Mouse (Mus musculus): ENCODE measurements around the gene Syce2. TPM values are rescaled to one million over a fixed set of nuclear protein-coding genes. Genes with fewer than 3 reads are reported as not detected.

The Syce2 gene
- 1.1 and 2.7 TPM in 2 replicates for polyA plus RNA-seq (2012; rRNA removed; ENCODE audit: low replicate concordance)

DNA sequence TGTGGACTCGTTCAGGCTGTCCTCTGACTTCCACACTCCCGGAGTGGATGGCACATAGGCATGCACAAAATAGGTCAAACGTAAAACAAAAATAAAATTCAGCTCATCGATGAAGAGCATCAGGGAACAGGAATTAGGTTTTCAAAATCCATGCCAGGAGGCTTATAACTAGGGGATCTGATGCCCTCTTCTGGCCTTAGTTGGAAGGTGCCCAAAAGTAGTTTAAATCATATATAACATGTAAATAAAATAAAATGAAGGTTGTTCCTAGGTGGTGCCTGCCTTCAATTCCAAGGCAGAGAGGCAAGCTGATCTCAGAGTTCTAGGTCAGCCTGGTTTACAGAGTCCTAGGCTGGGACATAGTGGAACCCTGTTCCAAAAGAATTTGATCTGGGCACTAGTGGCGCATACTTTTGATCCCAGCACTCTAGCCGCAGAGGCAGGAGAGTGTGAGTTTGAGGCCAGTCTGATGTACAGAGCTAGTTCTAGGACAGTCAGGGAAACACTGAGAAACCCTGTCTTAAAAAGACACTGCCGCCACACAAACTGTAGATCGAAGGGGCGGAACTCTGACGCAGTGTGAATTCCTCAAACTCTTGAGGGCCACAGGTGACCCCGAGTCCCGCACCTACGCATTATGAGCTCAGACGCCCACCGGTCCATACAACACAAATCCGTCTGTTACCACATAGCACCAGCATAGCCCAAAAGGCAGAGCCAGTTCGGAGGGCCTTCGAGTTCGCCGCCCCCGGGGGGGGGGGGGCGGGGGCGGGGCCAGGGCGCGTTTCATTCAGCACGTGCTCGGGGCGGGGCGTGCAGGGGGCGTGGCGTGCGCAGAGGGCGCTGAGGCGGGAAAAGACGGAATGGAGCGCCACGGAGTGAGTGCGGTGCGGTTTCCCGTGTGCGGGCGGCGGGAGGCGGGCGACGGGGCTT is at the start of gene Syce2:
Gene Syce2 (plus strand): TSS at position 736 of the 933 bp plus-strand sequence.

DNA sequence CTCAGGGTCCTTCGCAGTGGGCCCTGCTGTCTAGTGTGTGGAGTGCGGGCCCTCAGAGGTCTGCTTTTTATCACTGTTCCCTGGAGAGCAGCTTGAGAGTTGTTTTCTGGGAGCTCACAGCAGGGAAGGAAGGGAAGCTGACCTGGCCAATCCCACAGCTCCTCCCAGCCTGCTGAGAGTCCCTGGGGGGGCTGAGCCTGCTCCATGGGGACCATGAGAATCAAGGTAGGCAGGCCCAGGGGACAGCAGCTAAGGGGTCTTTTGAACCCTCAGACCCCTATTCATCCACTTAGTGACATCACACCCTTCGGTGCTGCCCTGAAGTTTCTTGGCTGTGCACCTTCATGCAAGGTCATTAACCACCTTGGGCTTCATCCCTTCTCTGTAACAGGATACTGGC is 49.2 kb upstream of the Syce2 start, which contains the start of gene Dand5:
Gene Dand5 (minus strand): TSS at position 101 of the 400 bp plus-strand sequence.

DNA sequence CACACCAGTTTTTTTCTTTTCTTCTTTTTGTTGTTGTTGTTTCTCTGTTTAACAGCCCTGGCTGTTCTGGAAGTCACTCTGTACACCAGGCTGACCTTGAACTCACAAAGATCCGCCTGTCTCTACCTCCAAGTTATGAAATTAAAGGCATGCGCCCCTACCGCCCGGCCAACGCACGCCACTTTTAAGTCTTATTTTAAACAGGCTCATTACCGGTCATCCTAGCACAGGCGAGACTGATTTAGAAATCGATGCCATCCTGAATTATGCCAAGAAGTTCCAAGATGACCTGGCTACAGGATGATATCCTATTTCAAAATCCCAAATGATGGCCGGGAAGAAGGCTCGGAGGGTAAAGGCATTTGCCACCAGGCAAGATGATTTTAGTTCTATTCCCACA is 40.4 kb upstream of the Syce2 start, which contains the start of gene Gadd45gip1:
Gene Gadd45gip1 (plus strand): TSS at position 33 of the 400 bp plus-strand sequence.

DNA sequence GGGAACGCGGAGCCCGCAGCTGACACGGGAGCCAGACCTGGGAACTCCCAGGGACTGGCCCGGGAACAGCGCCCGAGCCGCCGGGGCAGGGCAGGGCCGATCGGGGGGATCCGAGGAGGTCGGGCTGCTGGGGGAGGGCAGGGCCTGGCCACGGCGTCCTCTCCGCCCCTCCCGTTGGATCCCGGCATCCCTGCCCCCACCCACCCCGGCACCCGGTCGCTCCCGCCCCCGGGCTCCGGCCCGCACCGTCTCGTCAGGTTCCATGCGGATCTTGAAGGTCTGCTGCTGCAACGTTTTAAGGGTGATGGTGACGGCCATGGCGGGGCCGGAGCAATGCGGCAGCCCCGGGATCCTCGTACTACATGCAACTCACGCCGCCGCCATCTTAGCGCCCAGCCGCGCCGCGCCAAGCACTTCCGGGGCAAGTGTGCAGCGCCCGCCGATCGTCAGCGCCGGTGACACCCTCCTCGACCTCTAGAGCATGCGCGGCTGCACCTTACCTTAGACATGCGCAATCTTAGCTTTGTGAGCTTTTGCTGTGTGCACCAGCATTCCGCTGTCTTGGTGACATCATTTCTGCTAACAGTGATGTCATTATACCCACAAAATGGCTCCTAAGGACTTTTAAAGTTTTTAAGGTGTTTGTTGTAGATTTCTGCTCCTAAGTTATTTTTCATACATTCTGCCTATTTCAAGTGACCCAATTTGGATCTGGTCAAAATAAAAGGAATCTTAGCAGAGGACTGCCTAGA is 31.5 kb upstream of the Syce2 start, which contains the start of gene Rad23a:
Gene Rad23a (minus strand): TSS at position 418 of the 752 bp plus-strand sequence.

DNA sequence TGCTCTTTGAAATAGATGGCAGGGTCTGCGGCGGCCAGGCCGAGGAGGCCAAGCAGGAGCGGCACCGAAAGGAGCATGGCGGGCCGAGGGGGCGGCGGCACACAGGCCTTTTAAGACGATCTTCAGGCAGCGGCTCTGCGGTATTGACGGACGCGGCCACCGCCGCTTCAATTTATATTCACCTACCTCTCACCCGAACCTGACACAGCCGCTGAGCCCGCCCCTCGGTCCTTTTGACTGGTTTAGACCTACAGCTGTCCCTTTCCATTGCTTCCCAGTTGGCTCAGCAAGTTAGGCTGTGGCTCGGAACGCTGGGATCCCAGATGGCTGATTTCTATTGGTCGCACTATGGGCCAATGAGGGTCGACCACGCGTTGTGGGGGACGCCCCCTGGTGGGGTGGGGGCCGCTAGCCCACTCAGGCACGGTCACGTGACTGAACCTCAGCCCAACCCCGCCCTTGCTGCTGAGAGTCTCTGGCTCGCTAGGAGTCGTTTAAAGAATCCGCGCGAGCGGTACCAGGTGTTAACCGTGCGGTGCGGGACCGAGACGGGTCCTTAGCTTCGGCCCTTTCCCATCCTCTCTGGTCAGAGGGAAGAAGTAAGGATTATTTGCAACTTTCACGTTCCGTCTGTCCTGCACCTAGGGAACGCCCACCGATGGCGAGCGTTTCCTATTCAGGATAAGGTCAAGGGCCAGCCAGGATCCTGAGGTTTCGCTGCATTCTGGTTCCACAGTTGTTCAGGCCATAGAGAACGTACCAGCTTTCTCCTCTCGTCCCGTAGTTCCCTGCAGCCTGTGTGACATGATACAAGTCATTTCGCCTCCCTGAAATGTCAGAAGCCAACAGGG is 25.0 kb upstream of the Syce2 start, which contains the start of gene Calr:
Gene Calr (minus strand): TSS at position 213 of the 851 bp plus-strand sequence.

DNA sequence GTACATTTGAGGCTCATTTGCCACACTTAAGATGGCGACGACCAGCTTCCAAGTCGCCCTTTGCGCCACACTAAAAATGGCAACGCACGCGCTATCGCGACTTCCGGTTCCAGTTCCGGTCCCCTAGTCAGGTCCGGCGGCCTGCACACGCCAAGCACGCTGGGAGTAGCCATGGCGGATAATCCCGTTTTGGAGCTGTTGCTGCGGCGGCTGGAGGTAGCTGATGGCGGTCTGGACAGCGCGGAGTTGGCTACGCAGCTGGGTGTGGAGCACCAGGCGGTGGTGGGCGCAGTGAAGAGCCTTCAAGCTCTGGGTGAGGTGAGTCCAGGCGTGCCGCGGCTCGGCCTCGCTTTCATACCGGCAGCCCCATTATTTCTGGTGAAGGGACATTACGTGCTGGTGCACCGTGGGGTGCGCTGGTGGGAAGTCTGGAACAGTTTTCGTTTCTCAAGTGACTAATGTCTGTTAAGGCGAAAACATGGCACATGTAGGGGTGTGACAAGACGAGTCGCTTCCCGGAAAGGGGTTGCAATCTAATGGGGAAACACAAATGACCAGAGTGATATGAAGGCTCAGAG is 15.0 kb upstream of the Syce2 start, which contains the start of gene Farsa:
Gene Farsa (plus strand): TSS at position 126 of the 578 bp plus-strand sequence.

DNA sequence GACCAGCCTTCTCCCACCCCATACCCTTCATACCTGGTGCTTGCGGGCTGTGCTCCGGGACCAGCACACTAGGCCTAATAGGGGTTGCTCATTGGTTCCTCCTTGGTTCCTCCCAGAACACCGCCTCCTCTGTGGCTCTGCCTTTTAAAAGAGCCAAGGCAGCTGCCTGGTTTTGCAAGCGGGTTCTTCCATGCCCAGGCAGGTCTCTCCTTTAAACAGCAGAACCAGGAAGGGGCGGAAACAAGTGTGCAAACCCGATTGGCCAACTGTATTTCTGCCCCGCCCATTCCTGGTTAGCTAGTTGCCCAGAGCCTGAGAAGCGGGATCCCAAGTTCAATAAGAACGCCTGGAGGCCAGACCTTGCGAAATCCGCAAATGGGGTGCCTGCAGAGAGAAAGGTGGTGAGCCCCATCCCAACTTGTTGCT is 21.8 kb downstream of the Syce2 start, which contains the start of gene Gcdh:
Gene Gcdh (minus strand): TSS at position 213 of the 426 bp plus-strand sequence.

DNA sequence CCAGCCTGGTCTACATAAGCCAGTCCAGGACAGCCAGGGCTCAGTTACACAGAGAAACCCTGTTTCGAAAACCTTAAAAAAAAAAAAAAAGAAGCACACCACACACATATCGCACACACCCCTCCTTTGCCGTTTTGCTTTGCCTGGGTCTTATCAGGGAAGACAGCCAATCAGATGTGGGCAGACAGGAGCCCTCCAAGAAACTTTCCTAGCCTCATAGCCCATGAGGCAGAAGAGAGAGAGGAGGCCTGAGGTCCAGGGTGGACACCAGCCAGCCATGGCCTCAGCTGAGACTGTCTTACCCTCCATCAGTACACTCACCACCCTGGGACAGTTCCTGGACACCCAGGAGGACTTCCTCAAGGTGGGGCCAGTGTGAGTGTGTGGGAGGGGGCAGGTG is 29.8 kb downstream of the Syce2 start, which contains the start of gene Klf1:
Gene Klf1 (plus strand): TSS at position 177 of the 400 bp plus-strand sequence.

DNA sequence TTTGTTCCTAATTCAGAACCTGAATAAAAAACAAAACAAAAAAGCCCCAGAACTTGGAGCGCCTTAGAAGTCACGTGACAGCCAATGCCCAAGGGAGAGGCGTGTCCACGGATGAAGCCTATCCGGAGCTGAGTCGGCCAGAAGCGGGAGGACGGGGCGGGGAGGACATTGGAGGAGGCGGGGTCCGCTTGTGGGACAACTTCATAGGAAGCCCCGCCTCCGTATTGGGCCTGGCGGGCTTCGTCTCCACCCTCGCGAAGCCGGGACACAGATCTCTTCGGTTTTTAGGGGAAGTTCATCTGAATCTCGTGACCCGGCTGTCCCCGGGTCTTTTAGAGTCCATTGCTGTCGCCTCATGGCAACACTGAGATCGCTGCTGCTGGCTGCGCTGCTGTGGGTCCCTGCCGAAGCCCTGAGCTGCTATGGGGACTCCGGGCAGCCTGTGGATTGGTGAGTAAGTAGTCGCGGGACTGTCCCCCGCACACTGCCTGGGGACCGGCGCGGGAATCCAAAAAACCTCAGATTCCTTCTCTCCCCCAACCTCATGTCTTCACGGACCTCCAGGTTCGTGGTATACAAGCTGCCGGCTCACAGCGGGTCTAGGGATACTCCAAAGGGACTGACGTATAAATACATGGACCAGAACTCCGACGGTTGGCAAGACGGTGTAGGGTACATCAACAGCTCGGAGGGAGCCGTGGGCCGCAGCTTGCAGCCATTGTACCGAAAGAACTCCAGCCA is 36.7 kb downstream of the Syce2 start, which contains the start of gene Dnase2a:
Gene Dnase2a (plus strand): TSS at position 140 of the 741 bp plus-strand sequence.

DNA sequence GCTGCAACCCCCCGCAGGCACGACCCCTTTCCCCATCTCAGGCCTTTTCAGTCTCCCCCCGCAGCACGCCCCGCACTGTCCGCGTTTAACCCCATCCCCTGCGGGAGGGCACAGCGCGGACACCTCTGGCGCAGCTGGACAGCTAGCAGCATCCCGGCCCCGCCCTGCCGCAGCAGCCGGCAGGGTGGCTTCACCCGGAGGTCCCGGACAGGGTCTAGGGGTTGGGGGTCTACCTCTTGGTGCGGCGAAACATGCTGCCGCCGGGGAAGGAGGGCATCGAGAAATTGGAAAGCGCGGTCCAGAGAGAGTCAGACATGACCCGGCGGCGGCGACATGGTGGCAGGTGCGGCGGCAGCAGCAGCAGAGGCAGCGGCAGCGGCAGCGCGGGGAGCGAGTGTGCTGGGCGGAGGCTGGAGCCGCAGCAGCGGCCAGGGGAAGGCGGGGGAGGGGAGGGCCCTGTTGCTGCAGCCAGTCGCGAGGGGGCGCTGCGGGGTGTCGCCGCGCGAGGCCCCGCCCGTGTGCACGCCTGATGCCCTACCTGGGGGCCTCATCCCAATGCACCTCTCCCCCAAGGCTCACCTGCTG is 65.1 kb downstream of the Syce2 start, which contains the start of gene Mast1:
Gene Mast1 (minus strand): TSS at position 398 of the 585 bp plus-strand sequence.

Other genes starting within 250 kb of the Syce2 start
- 10.9 and 23.8 TPM in 2 replicates for gene Ier2, start 209.3 kb upstream of the Syce2 start, polyA plus RNA-seq (2012; rRNA removed; ENCODE audit: low replicate concordance)
- 72.4 and 132 TPM in 2 replicates for gene Trmt1, start 185.8 kb upstream of the Syce2 start, polyA plus RNA-seq (2012; rRNA removed; ENCODE audit: low replicate concordance)
- 73.3 and 129 TPM in 2 replicates for gene Nacc1, start 184.2 kb upstream of the Syce2 start, polyA plus RNA-seq (2012; rRNA removed; ENCODE audit: low replicate concordance)
- gene Lyl1, start 170.7 kb upstream of the Syce2 start, polyA plus RNA-seq (2012; rRNA removed; ENCODE audit: low replicate concordance): 13.9 and 16.3 TPM in 2 replicates
- gene G430095P16Rik, start 149.1 kb upstream of the Syce2 start, polyA plus RNA-seq (2012; rRNA removed; ENCODE audit: low replicate concordance): 0.86 and 1.6 TPM in 2 replicates
- 59.3 and 122 TPM in 2 replicates for gene Nfix, start 71.8 kb upstream of the Syce2 start, polyA plus RNA-seq (2012; rRNA removed; ENCODE audit: low replicate concordance)
- 4.0 TPM in 2 replicates for gene Dand5, start 49.3 kb upstream of the Syce2 start, polyA plus RNA-seq (2012; rRNA removed; ENCODE audit: low replicate concordance)
- 10.2 and 33.6 TPM in 2 replicates for gene Gadd45gip1, start 40.6 kb upstream of the Syce2 start, polyA plus RNA-seq (2012; rRNA removed; ENCODE audit: low replicate concordance)
- gene Rad23a, start 31.4 kb upstream of the Syce2 start, polyA plus RNA-seq (2012; rRNA removed; ENCODE audit: low replicate concordance): 104 and 105 TPM in 2 replicates
- 216 and 341 TPM in 2 replicates for gene Calr, start 25.2 kb upstream of the Syce2 start, polyA plus RNA-seq (2012; rRNA removed; ENCODE audit: low replicate concordance)
- gene Farsa, start 15.1 kb upstream of the Syce2 start, polyA plus RNA-seq (2012; rRNA removed; ENCODE audit: low replicate concordance): 43.3 and 77.7 TPM in 2 replicates
- gene Gcdh, start 21.8 kb downstream of the Syce2 start, polyA plus RNA-seq (2012; rRNA removed; ENCODE audit: low replicate concordance): 87.4 and 112 TPM in 2 replicates
- gene Klf1, start 29.8 kb downstream of the Syce2 start, polyA plus RNA-seq (2012; rRNA removed; ENCODE audit: low replicate concordance): 0.22 and 0.30 TPM in 2 replicates
- 29.4 and 31.5 TPM in 2 replicates for gene Dnase2a, start 36.4 kb downstream of the Syce2 start, polyA plus RNA-seq (2012; rRNA removed; ENCODE audit: low replicate concordance)
- 0.03 and 0.10 TPM in 2 replicates for gene Mast1, start 65.2 kb downstream of the Syce2 start, polyA plus RNA-seq (2012; rRNA removed; ENCODE audit: low replicate concordance)
- gene Rtbdn, start 74.9 kb downstream of the Syce2 start, polyA plus RNA-seq (2012; rRNA removed; ENCODE audit: low replicate concordance): not detected in 2 replicates
- gene Gm49661, start 97.3 kb downstream of the Syce2 start, polyA plus RNA-seq (2012; rRNA removed; ENCODE audit: low replicate concordance): not detected in 2 replicates
- gene Prdx2, start 97.5 kb downstream of the Syce2 start, polyA plus RNA-seq (2012; rRNA removed; ENCODE audit: low replicate concordance): 246 and 252 TPM in 2 replicates
- 38.6 and 47.8 TPM in 2 replicates for gene Rnaseh2a, start 97.7 kb downstream of the Syce2 start, polyA plus RNA-seq (2012; rRNA removed; ENCODE audit: low replicate concordance)
- 35.0 and 39.1 TPM in 2 replicates for gene Junb, start 106.6 kb downstream of the Syce2 start, polyA plus RNA-seq (2012; rRNA removed; ENCODE audit: low replicate concordance)
- gene Hook2, start 118.5 kb downstream of the Syce2 start, polyA plus RNA-seq (2012; rRNA removed; ENCODE audit: low replicate concordance): 2.5 and 10.6 TPM in 2 replicates
- not detected in 2 replicates for gene Best2, start 142.4 kb downstream of the Syce2 start, polyA plus RNA-seq (2012; rRNA removed; ENCODE audit: low replicate concordance)
- 184 and 205 TPM in 2 replicates for gene Asna1, start 153.2 kb downstream of the Syce2 start, polyA plus RNA-seq (2012; rRNA removed; ENCODE audit: low replicate concordance)
- gene Trir, start 154.7 kb downstream of the Syce2 start, polyA plus RNA-seq (2012; rRNA removed; ENCODE audit: low replicate concordance): 61.2 and 143 TPM in 2 replicates
- 74.9 and 104 TPM in 2 replicates for gene Tnpo2, start 164.8 kb downstream of the Syce2 start, polyA plus RNA-seq (2012; rRNA removed; ENCODE audit: low replicate concordance)
- 36.0 and 48.0 TPM in 2 replicates for gene Fbxw9, start 187.9 kb downstream of the Syce2 start, polyA plus RNA-seq (2012; rRNA removed; ENCODE audit: low replicate concordance)
- 0.85 TPM in 1 of 2 replicates, not detected in the other for gene Gm5741, start 195.9 kb downstream of the Syce2 start, polyA plus RNA-seq (2012; rRNA removed; ENCODE audit: low replicate concordance)
- gene Dhps, start 199.6 kb downstream of the Syce2 start, polyA plus RNA-seq (2012; rRNA removed; ENCODE audit: low replicate concordance): 31.5 and 54.1 TPM in 2 replicates
- 156 and 164 TPM in 2 replicates for gene Wdr83os, start 208.6 kb downstream of the Syce2 start, polyA plus RNA-seq (2012; rRNA removed; ENCODE audit: low replicate concordance)
- gene Wdr83, start 209.2 kb downstream of the Syce2 start, polyA plus RNA-seq (2012; rRNA removed; ENCODE audit: low replicate concordance): 33.8 and 37.5 TPM in 2 replicates
- gene Man2b1, start 211.2 kb downstream of the Syce2 start, polyA plus RNA-seq (2012; rRNA removed; ENCODE audit: low replicate concordance): 98.6 and 103 TPM in 2 replicates

Measured in subcutaneous adipose tissue, adult 2 months (tissue).